Mouse (Mus musculus) olfactory bulb, adult 2 months (tissue): Measurements from ENCODE around the gene Szt2.

Experiments used
- CTCF ChIP-seq: fragments of 200-500 bp; IDR thresholded peaks from 2 replicates; pipeline ENCODE4 v1.5.1; 2012; ENCODE audit warnings: low read depth, mild to moderate bottlenecking, low read length, moderate library complexity; ENCODE audit not compliant: insufficient read depth
- POLR2A ChIP-seq: fragments of 200-500 bp; IDR thresholded peaks from 2 replicates; pipeline ENCODE4 v1.6.1; 2012; ENCODE audit warnings: mild to moderate bottlenecking, low read depth, low read length, moderate library complexity; ENCODE audit not compliant: insufficient read depth

DNA sequence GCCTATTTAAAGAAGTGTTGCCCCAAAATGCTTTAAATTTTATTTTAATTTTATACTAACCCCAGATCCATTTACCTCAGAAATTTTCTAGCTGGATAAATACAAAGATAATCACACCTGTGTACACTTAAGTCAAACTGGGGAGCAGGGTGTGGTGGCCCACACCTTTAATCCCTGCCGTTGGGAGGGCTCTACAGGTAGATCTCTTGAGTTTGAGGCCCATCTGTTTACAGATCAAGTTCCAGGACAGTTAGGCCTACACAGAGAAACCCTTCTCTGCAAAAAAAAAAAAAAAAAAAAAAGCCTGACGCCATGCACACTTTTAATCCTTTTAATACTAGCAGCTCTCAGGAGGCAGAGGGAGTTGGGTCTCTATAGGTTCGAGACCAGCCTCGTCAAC, 73.1 kb downstream of the Szt2 start:
- no peak for TF ChIP-seq CTCF
- TF ChIP-seq POLR2A: no peak
